Mouse (Mus musculus) liver, embryonic 14.5 days (tissue): Measurements from ENCODE around the gene Fancg.
A peak's percentile ranks its signal among the peaks of the same experiment; 100 is the strongest.

Experiments used
- CTCF ChIP-seq: IDR thresholded peaks from 2 replicates; pipeline ENCODE4 v1.5.1; 2016; ENCODE audit warnings: antibody characterized with exemption, low read depth, control low read depth
- EP300 ChIP-seq: IDR thresholded peaks from 2 replicates; pipeline ENCODE4 v1.6.1; 2016; ENCODE audit warnings: antibody characterized with exemption, low read depth

- TF ChIP-seq EP300 (no peak), CTCF (peak; percentile 33)
Observed at GRCm38 (mm10) chr4:42999451-43000140, 10.7 kb downstream of the Fancg start.
